Mouse (Mus musculus) pancreas, adult 10 weeks (tissue): ENCODE results near the gene Yy2. TPM values are rescaled to one million over a fixed set of nuclear protein-coding genes. Genes with fewer than 3 reads are reported as not detected.

Source experiments
- polyA plus RNA-seq: library from polyadenylated mRNA; stranded (reverse); fragments of 350-450 nt; fragmentation: Illumina TruSeq; extraction: RNeasy Lipid Tissue Mini Kit (QIAGEN cat#74804); gene quantifications from one replicate; pipeline ENCODE4 v1.2.3, GENCODE M21; 2015; ENCODE audit warnings: low read depth, low replicate concordance; ENCODE audit not compliant: insufficient read depth

Yy2 gene
- 0.37 TPM for polyA plus RNA-seq

GRCm38 (mm10) chrX:157568840-157569239 lies at the start of gene Yy2:
Yy2 (minus strand) TSS chrX:157568985.

GRCm38 (mm10) chrX:157598186-157598996 lies 29.6 kb upstream of the Yy2 start, which contains the start of gene Mbtps2:
Mbtps2 (minus strand) TSS chrX:157598715.

Other genes starting within 250 kb of the Yy2 start
- gene Phex, start 153.7 kb downstream of the Yy2 start, polyA plus RNA-seq, result not detected
- 2.3 TPM for gene Sms, start 76.7 kb downstream of the Yy2 start, polyA plus RNA-seq
- 1.4 TPM for gene Mbtps2, start 29.7 kb upstream of the Yy2 start, polyA plus RNA-seq
- gene Smpx, start 129.9 kb upstream of the Yy2 start, polyA plus RNA-seq, result not detected
- not detected for gene Klhl34, start 249.4 kb upstream of the Yy2 start, polyA plus RNA-seq